Mouse (Mus musculus) ovary, postnatal 14 days (tissue): Measurements from ENCODE around the gene Ercc1.

Source experiments
- DNase-seq: peaks from one replicate; pipeline ENCODE4 v3.0.0; 2022; ENCODE audit warnings: low spot score

Gene Ercc1

GRCm38 (mm10) chr7:19344237-19344847, at the start of gene Ercc1:
Gene Ercc1, plus strand, starts transcription at chr7:19344778.
- DNase-seq = no peak

- DNase-seq = peak; percentile 96
Observed at GRCm38 (mm10) chr7:19295503-19296185, 48.9 kb upstream of the Ercc1 start.

GRCm38 (mm10) chr7:19297034-19297433, 47.5 kb upstream of the Ercc1 start:
- no peak for DNase-seq

- DNase-seq = no peak
Observed at GRCm38 (mm10) chr7:19297794-19298193, 46.8 kb upstream of the Ercc1 start.

- no peak for DNase-seq
Observed at GRCm38 (mm10) chr7:19299194-19299593, 45.4 kb upstream of the Ercc1 start.

- DNase-seq = peak; percentile 72
Observed at GRCm38 (mm10) chr7:19300501-19301421, 43.8 kb upstream of the Ercc1 start.

GRCm38 (mm10) chr7:19301461-19302263, 42.9 kb upstream of the Ercc1 start:
- no peak for DNase-seq

- no peak for DNase-seq
Observed at GRCm38 (mm10) chr7:19302264-19303045, 42.1 kb upstream of the Ercc1 start.

- DNase-seq = no peak
Observed at GRCm38 (mm10) chr7:19303046-19303305, 41.6 kb upstream of the Ercc1 start.

- peak; percentile 66 for DNase-seq
Observed at GRCm38 (mm10) chr7:19303770-19304169, 40.8 kb upstream of the Ercc1 start.

- DNase-seq = no peak
Observed at GRCm38 (mm10) chr7:19304501-19305412, 39.8 kb upstream of the Ercc1 start.

GRCm38 (mm10) chr7:19305413-19305735, 39.2 kb upstream of the Ercc1 start:
- no peak for DNase-seq

- no peak for DNase-seq
Observed at GRCm38 (mm10) chr7:19305796-19306765, 38.5 kb upstream of the Ercc1 start.

GRCm38 (mm10) chr7:19306819-19307738, 37.5 kb upstream of the Ercc1 start:
- DNase-seq = no peak

- no peak for DNase-seq
Observed at GRCm38 (mm10) chr7:19307739-19308453, 36.7 kb upstream of the Ercc1 start.

GRCm38 (mm10) chr7:19308454-19309277, 35.9 kb upstream of the Ercc1 start:
- peak; percentile 94 for DNase-seq
